Mouse (Mus musculus) liver, embryonic 13.5 days (tissue): ENCODE data around the gene Ppm1e. TPM values are rescaled to one million over a fixed set of nuclear protein-coding genes. Genes with fewer than 3 reads are reported as not detected.

Experiments
- ATAC-seq: fragments of 200-750 bp; cut with Nextera tagmentation; 2 replicates; pipeline ENCODE4 v1.8.0; 2017; ENCODE audit warnings: low read depth, mild to moderate bottlenecking, moderate number of reproducible peaks, moderate library complexity
- DNase-seq: peaks from one replicate; pipeline ENCODE4 v3.0.0; 2022
- H3K27ac ChIP-seq: fragments of 300-500 bp; sonication (generic); 2 replicates; pipeline ENCODE4 v1.5.1; 2015; ENCODE audit warnings: moderate library complexity, mild to moderate bottlenecking, inconsistent platforms
- H3K27me3 ChIP-seq: fragments of 300-500 bp; sonication (generic); 2 replicates; pipeline ENCODE4 v1.6.1; 2015; ENCODE audit warnings: mild to moderate bottlenecking, inconsistent platforms
- H3K36me3 ChIP-seq: fragments of 300-500 bp; sonication (generic); 2 replicates; pipeline ENCODE4 v1.6.1; 2015; ENCODE audit warnings: mild to moderate bottlenecking, inconsistent platforms
- H3K4me1 ChIP-seq: fragments of 300-500 bp; sonication (generic); replicated peaks from 2 replicates; pipeline ENCODE4 v1.6.1; 2015; ENCODE audit warnings: inconsistent platforms
- H3K4me2 ChIP-seq: fragments of 300-500 bp; sonication (generic); 2 replicates; pipeline ENCODE4 v1.6.1; 2015; ENCODE audit warnings: inconsistent platforms, mild to moderate bottlenecking, moderate library complexity
- H3K4me3 ChIP-seq: fragments of 300-500 bp; sonication (generic); replicated peaks from 2 replicates; pipeline ENCODE4 v1.5.1; 2015; ENCODE audit warnings: mild to moderate bottlenecking, inconsistent platforms
- H3K9ac ChIP-seq: fragments of 300-500 bp; sonication (generic); 2 replicates; pipeline ENCODE4 v1.6.1; 2015; ENCODE audit warnings: mild to moderate bottlenecking, inconsistent platforms
- H3K9me3 ChIP-seq: fragments of 300-500 bp; sonication (generic); replicated peaks from 2 replicates; pipeline ENCODE4 v1.6.1; 2016; ENCODE audit warnings: inconsistent platforms
- WGBS: fragments of 180-500 bp; shearing (Covaris S2); methylation state at CpG from one replicate; pipeline ENCODE4 v1.1.7; 2015; ENCODE audit not compliant: insufficient replicate concordance; 5-methylcytosine and 5-hydroxymethylcytosine counted together
- polyA plus RNA-seq: library from polyadenylated mRNA; unstranded; fragments of >200 nt; fragmentation: Nextera tagmentation; extraction: Ambion mirVana; gene quantifications from 2 replicates; pipeline ENCODE4 v1.2.1, GENCODE M21; 2015

The Ppm1e gene
- polyA plus RNA-seq, 1 experiment from 2014 or later: 1.8 TPM

GRCm38 (mm10) chr11:87246724-87247493, 111.9 kb downstream of the Ppm1e start:
- H3K4me2 ChIP-seq: no peak overlapping the region
- no peaks in the 10 kb centered on the region; the same call in 1 of the 2 replicates for H3K36me3 ChIP-seq
- H3K9ac ChIP-seq: no peak overlapping the region
- no peak overlapping the region for H3K27ac ChIP-seq
- 79% methylated on average over 9 of the region's 9 CpGs for WGBS
- ATAC-seq (no peak), DNase-seq (no peak)
- H3K4me1 ChIP-seq: no peaks in the 10 kb centered on the region
- H3K9me3 ChIP-seq: no peaks in the 10 kb centered on the region
- H3K27me3 ChIP-seq: no peaks in the 10 kb centered on the region
- no peak overlapping the region for H3K4me3 ChIP-seq

- H3K9ac ChIP-seq: no peak overlapping the region
- no peak for ATAC-seq
- H3K9me3 ChIP-seq: no peaks in the 10 kb centered on the region
- no peak overlapping the region for H3K27ac ChIP-seq
- DNase-seq: no peak
- H3K27me3 ChIP-seq: no peaks in the 10 kb centered on the region
- H3K4me3 ChIP-seq: no peak overlapping the region
- no peaks in the 10 kb centered on the region; the same call in 1 of the 2 replicates for H3K36me3 ChIP-seq
- no peaks in the 10 kb centered on the region for H3K4me1 ChIP-seq
- H3K4me2 ChIP-seq: no peak overlapping the region
- 65% methylated on average over 4 of the region's 4 CpGs for WGBS
Observed at GRCm38 (mm10) chr11:87246107-87246651, 112.6 kb downstream of the Ppm1e start.

GRCm38 (mm10) chr11:87245171-87245840, 113.5 kb downstream of the Ppm1e start:
- Histone ChIP-seq H3K4me1 (no peaks in the 10 kb centered on the region), H3K36me3 (0 out of 2 replicates have a peak, but pooled peaks cover 2% of the 10 kb centered on the region), H3K27ac (no peak overlapping the region), H3K4me2 (no peak overlapping the region), H3K27me3 (no peaks in the 10 kb centered on the region), H3K9ac (no peak overlapping the region), H3K9me3 (no peaks in the 10 kb centered on the region), H3K4me3 (no peak overlapping the region)
- DNase-seq (no peak), ATAC-seq (no peak)
- 54% methylated on average over 9 of the region's 9 CpGs for WGBS

- WGBS: 76% methylated on average over 7 of the region's 7 CpGs
- Histone ChIP-seq H3K27ac (no peak overlapping the region), H3K9ac (no peak overlapping the region), H3K36me3 (0 out of 2 replicates have a peak, but pooled peaks cover 3% of the 10 kb centered on the region), H3K9me3 (no peaks in the 10 kb centered on the region), H3K4me1 (no peaks in the 10 kb centered on the region), H3K27me3 (no peaks in the 10 kb centered on the region), H3K4me2 (no peak overlapping the region), H3K4me3 (no peak overlapping the region)
- no peak for DNase-seq
- ATAC-seq: no peak
Observed at GRCm38 (mm10) chr11:87241256-87241655, 117.6 kb downstream of the Ppm1e start.

- no peak overlapping the region for H3K27ac ChIP-seq
- WGBS: 76% methylated on average over 4 of the region's 4 CpGs
- H3K4me2 ChIP-seq: no peak overlapping the region
- no peaks in the 10 kb centered on the region for H3K4me1 ChIP-seq
- no peak for ATAC-seq
- H3K36me3 ChIP-seq: 0 out of 2 replicates have a peak, but pooled peaks cover 3% of the 10 kb centered on the region
- no peaks in the 10 kb centered on the region for H3K9me3 ChIP-seq
- H3K9ac ChIP-seq: no peak overlapping the region
- no peak overlapping the region for H3K4me3 ChIP-seq
- no peak for DNase-seq
- no peaks in the 10 kb centered on the region for H3K27me3 ChIP-seq
Observed at GRCm38 (mm10) chr11:87240833-87241215, 118.0 kb downstream of the Ppm1e start.

- ATAC-seq: no peak
- DNase-seq: no peak
- H3K4me1 ChIP-seq: no peaks in the 10 kb centered on the region
- 0 out of 2 replicates have a peak, but pooled peaks cover 4% of the 10 kb centered on the region for H3K36me3 ChIP-seq
- H3K9me3 ChIP-seq: no peaks in the 10 kb centered on the region
- no peak overlapping the region for H3K9ac ChIP-seq
- no peaks in the 10 kb centered on the region for H3K27me3 ChIP-seq
- no peak overlapping the region for H3K4me2 ChIP-seq
- H3K27ac ChIP-seq: no peak overlapping the region
- no peak overlapping the region for H3K4me3 ChIP-seq
- WGBS: 79% methylated on average over 15 of the region's 15 CpGs
Observed at GRCm38 (mm10) chr11:87240141-87240832, 118.5 kb downstream of the Ppm1e start.

GRCm38 (mm10) chr11:87238891-87239530, 119.8 kb downstream of the Ppm1e start:
- H3K4me3 ChIP-seq: no peak overlapping the region
- H3K9me3 ChIP-seq: no peaks in the 10 kb centered on the region
- H3K4me2 ChIP-seq: no peak overlapping the region
- H3K9ac ChIP-seq: no peak overlapping the region
- DNase-seq: no peak
- H3K27ac ChIP-seq: no peak overlapping the region
- no peak for ATAC-seq
- 0 out of 2 replicates have a peak, but pooled peaks cover 13% of the 10 kb centered on the region for H3K36me3 ChIP-seq
- no peaks in the 10 kb centered on the region for H3K4me1 ChIP-seq
- H3K27me3 ChIP-seq: no peaks in the 10 kb centered on the region
- WGBS: 84% methylated on average over 7 of the region's 7 CpGs

- no peak overlapping the region for H3K4me3 ChIP-seq
- H3K27ac ChIP-seq: no peak overlapping the region
- ATAC-seq (no peak), DNase-seq (no peak)
- no peaks in the 10 kb centered on the region for H3K4me1 ChIP-seq
- H3K36me3 ChIP-seq: peaks cover 29% of the 10 kb centered on the region
- no peaks in the 10 kb centered on the region for H3K9me3 ChIP-seq
- H3K4me2 ChIP-seq: no peak overlapping the region
- H3K9ac ChIP-seq: no peak overlapping the region
- H3K27me3 ChIP-seq: no peaks in the 10 kb centered on the region
- 55% methylated on average over 5 of the region's 5 CpGs for WGBS
Observed at GRCm38 (mm10) chr11:87235486-87235872, 123.3 kb downstream of the Ppm1e start.

- Histone ChIP-seq H3K9ac (no peak overlapping the region), H3K4me3 (no peak overlapping the region), H3K36me3 (peaks cover 27% of the 10 kb centered on the region), H3K9me3 (no peaks in the 10 kb centered on the region), H3K4me1 (no peaks in the 10 kb centered on the region), H3K4me2 (no peak overlapping the region), H3K27me3 (no peaks in the 10 kb centered on the region), H3K27ac (no peak overlapping the region)
- ATAC-seq: no peak
- DNase-seq: no peak
- WGBS: 80% methylated on average over 12 of the region's 12 CpGs
Observed at GRCm38 (mm10) chr11:87234743-87235485, 123.9 kb downstream of the Ppm1e start.

- Histone ChIP-seq H3K9ac (no peak overlapping the region), H3K4me2 (no peak overlapping the region), H3K27ac (no peak overlapping the region), H3K9me3 (no peaks in the 10 kb centered on the region), H3K4me1 (no peaks in the 10 kb centered on the region), H3K4me3 (no peak overlapping the region), H3K27me3 (no peaks in the 10 kb centered on the region), H3K36me3 (peaks cover 31% of the 10 kb centered on the region)
- WGBS: 82% methylated on average over 5 of the region's 5 CpGs
- DNase-seq (no peak), ATAC-seq (no peak)
Observed at GRCm38 (mm10) chr11:87233377-87233776, 125.4 kb downstream of the Ppm1e start.
